Mouse (Mus musculus): ENCODE data around the gene Tbl1x. TPM values are rescaled to one million over a fixed set of nuclear protein-coding genes. Genes with fewer than 3 reads are reported as not detected.

Gene Tbl1x
- polyA plus RNA-seq, 1 experiment: 33.4 TPM

- no peak overlapping the region for H3K27ac ChIP-seq (ENCODE audit: insufficient read depth, low read length)
- no peak for TF ChIP-seq CTCF (IDR thresholded peaks at IDR 0.05; ENCODE audit: extremely low read depth, insufficient read depth, low read length)
- TF ChIP-seq POLR2A (IDR thresholded peaks at IDR 0.05; ENCODE audit: extremely low read depth, insufficient read depth, low read length): no peak
- H3K4me3 ChIP-seq (ENCODE audit: insufficient read depth, low read length): no peak overlapping the region
- H3K4me1 ChIP-seq (ENCODE audit: control insufficient read depth, insufficient read depth, low read length): no peaks in the 10 kb centered on the region
Observed at GRCm38 (mm10) chrX:77666911-77667310, 156.1 kb downstream of the Tbl1x start.

- no peak overlapping the region for H3K27ac ChIP-seq (ENCODE audit: insufficient read depth, low read length)
- H3K4me3 ChIP-seq (ENCODE audit: insufficient read depth, low read length): no peak overlapping the region
- TF ChIP-seq CTCF (IDR thresholded peaks at IDR 0.05; ENCODE audit: extremely low read depth, insufficient read depth, low read length) (no peak), POLR2A (IDR thresholded peaks at IDR 0.05; ENCODE audit: extremely low read depth, insufficient read depth, low read length) (no peak)
- no peaks in the 10 kb centered on the region for H3K4me1 ChIP-seq (ENCODE audit: control insufficient read depth, insufficient read depth, low read length)
Observed at GRCm38 (mm10) chrX:77667441-77667840, 156.6 kb downstream of the Tbl1x start.

GRCm38 (mm10) chrX:77669779-77670550, 159.2 kb downstream of the Tbl1x start:
- Histone ChIP-seq H3K27ac (ENCODE audit: insufficient read depth, low read length) (no peak overlapping the region), H3K4me3 (ENCODE audit: insufficient read depth, low read length) (no peak overlapping the region), H3K4me1 (ENCODE audit: control insufficient read depth, insufficient read depth, low read length) (no peaks in the 10 kb centered on the region)
- TF ChIP-seq CTCF (IDR thresholded peaks at IDR 0.05; ENCODE audit: extremely low read depth, insufficient read depth, low read length) (no peak), POLR2A (IDR thresholded peaks at IDR 0.05; ENCODE audit: extremely low read depth, insufficient read depth, low read length) (no peak)
